Mouse (Mus musculus) ES-Bruce4 (cell line): ENCODE data around the gene Dlgap4.

ENCODE experiments used
- CTCF ChIP-seq: IDR thresholded peaks from one replicate; pipeline ENCODE4 v1.8.1; 2011; ENCODE audit warnings: low read depth, low read length
- EP300 ChIP-seq: IDR thresholded peaks from 2 replicates; pipeline ENCODE4 v1.6.1; 2011; ENCODE audit warnings: low read depth, low read length; ENCODE audit not compliant: insufficient read depth

GRCm38 (mm10) chr2:156717320-156718281, 104.1 kb downstream of the Dlgap4 start:
- TF ChIP-seq EP300: peak; percentile 54; the same call in 1 of the 2 replicates
- TF ChIP-seq CTCF: no peak
